Comparison of ENCODE assay signal across 8 mouse cellular contexts in the genomic region with DNA sequence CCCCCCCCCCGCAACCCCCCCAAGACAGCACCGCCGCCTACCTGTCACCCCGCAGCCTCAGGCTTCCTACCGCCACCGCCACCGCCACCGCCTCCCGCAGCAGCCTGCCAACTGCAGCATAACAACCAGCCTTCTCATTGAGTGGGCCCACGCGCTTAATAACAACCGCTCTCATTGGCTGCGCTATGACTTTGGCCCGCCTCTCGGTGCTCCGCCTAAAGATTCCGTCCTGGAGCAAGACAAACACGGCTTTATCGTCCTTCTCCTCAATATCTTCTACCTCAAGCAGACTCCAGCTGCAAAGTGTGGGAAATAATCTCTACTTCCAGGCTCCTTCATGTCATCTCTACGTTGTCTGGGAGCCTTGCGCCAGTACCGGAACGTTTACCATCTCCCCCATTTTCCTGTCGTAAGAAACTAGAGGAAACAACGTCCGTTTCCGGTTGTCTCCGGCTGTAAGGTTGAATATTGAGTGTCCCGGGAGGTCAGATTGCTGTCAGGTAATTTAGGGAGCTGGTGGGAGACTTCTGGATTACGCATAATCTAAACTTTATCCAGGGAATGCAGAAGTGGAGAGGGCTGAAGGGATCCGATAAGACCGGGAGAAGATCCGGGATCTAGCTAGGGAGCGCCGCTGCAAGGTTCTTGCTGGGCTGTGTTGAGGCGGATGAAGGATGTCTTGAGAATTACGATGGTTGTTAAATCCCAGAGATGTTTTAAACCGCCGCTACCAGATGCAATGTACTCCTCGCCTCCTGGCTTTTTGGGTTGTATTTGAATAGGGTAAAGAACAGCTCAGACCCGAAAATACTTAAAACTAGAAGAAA. TPM values are rescaled to one million over a fixed set of nuclear protein-coding genes. Genes with fewer than 3 reads are reported as not detected.
DNase-seq lines count a peak whose midpoint lies in the region; ATAC-seq and TF ChIP-seq lines count a peak whose summit lies in the region.

A gene (minus strand): TSS at position 153 of the 827 bp plus-strand sequence.
A gene (plus strand): TSS at position 214 of the 827 bp plus-strand sequence.

- peak within 1 kb of the TSS; percentile 63 for H3K9ac ChIP-seq in hindbrain, postnatal 0 days (replicated peaks; ENCODE audit: low read length)

- peak; percentile 99 for ATAC-seq in hindbrain, postnatal 0 days
- peak; percentile 100 for ATAC-seq in megakaryocyte, adult 5-6 weeks (ENCODE audit: poor library complexity, severe bottlenecking)

- no peaks in the 10 kb centered on the region for H3K9me3 ChIP-seq in hindbrain, postnatal 0 days (ENCODE audit: low read length)

- H3K4me1 ChIP-seq in hindbrain, postnatal 0 days (ENCODE audit: insufficient read depth, low read length) = peaks cover 6% of the 10 kb centered on the region

- TF ChIP-seq CTCF in hindbrain, postnatal 0 days (IDR thresholded peaks at IDR 0.05; ENCODE audit: low read depth) = peak; percentile 13; the same call in 1 of the 2 replicates
- TF ChIP-seq CTCF in left cerebral cortex, adult 2 months (IDR thresholded peaks at IDR 0.05) = no peak; the same call in 1 of the 2 replicates

- peak within 1 kb of the TSS; percentile 48 for H3K4me3 ChIP-seq in hindbrain, postnatal 0 days (ENCODE audit: low read length)
- peak within 1 kb of the TSS; percentile 88 for H3K4me3 ChIP-seq in left cerebral cortex, adult 2 months

- H3K27me3 ChIP-seq in hindbrain, postnatal 0 days (ENCODE audit: insufficient read depth, low read length) = no peaks in the 10 kb centered on the region

- WGBS in hindbrain, postnatal 0 days = under 1% methylated on average over 41 of the region's 41 CpGs

- peak within 1 kb of the TSS; percentile 86 for H3K4me2 ChIP-seq in hindbrain, postnatal 0 days (ENCODE audit: low read depth, low read length)

- H3K36me3 ChIP-seq in hindbrain, postnatal 0 days (ENCODE audit: insufficient read depth, low read length) = no peaks in the 10 kb centered on the region

- intact Hi-C loops in left cerebral cortex, adult 2 months (cut with DNase I) = loop anchor here (2.0 to 10.0 kb wide), 2 partner anchors 66 to 1182 kb away; a partner anchor contains a TSS

- DNase-seq in T-cell, adult 2 months (ENCODE audit: low spot score) = peak; percentile 90
- peak; percentile 92 for DNase-seq in cerebellum, postnatal 36 days
- peak; percentile 89 for DNase-seq in gastrocnemius, adult 18-20 months (ENCODE audit: low spot score)
- DNase-seq in hindbrain, postnatal 0 days (ENCODE audit: low spot score) = peak; percentile 95
- DNase-seq in left cerebral cortex, adult 2 months (ENCODE audit: extremely low spot score in 1 of 2, low spot score in 2 of 2) = peak; percentile 87 to 88
- peak; percentile 93 for DNase-seq in right cerebral cortex, adult 2 months (ENCODE audit: low spot score in 2 of 2)
- DNase-seq in urinary bladder, postnatal 14 days (ENCODE audit: low spot score) = peak; percentile 87

- peak within 1 kb of the TSS; percentile 91 for H3K27ac ChIP-seq in hindbrain, postnatal 0 days
- peak within 1 kb of the TSS; percentile 99 for H3K27ac ChIP-seq in left cerebral cortex, adult 2 months

RNA-seq across cellular contexts. Expression of the first gene that starts in this region (rescaled TPM):
- total RNA-seq in gastrocnemius, adult 18-20 months (2021) = 10 to 100 TPM in 1 of 2 experiments, 1 to 10 TPM in 1; 9.5 to 12.4 TPM
- total RNA-seq in hindbrain, postnatal 0 days (2014; rRNA removed) = 13.4 and 16.3 TPM in 2 replicates
- 11.1 and 12.3 TPM in 2 replicates for polyA plus RNA-seq in hindbrain, postnatal 0 days (2015; fragmentation: Nextera tagmentation; extraction: Ambion mirVana)
- 100 to 1,000 TPM; 133 to 146 TPM for total RNA-seq in left cerebral cortex, adult 2 months (2021)
- 12.5 and 13.0 TPM in 2 replicates for total RNA-seq in megakaryocyte, adult 5-6 weeks (2015)
- total RNA-seq in megakaryocyte, adult 5-6 weeks (2017) = 14.6 and 23.1 TPM in 2 replicates

RNA-seq across cellular contexts. Expression of the second gene that starts in this region (rescaled TPM):
- total RNA-seq in gastrocnemius, adult 18-20 months (2021) = 100 to 1,000 TPM; 166 to 200 TPM
- 41.2 and 54.6 TPM in 2 replicates for total RNA-seq in hindbrain, postnatal 0 days (2014; rRNA removed)
- polyA plus RNA-seq in hindbrain, postnatal 0 days (2015; fragmentation: Nextera tagmentation; extraction: Ambion mirVana) = 232 and 246 TPM in 2 replicates
- total RNA-seq in left cerebral cortex, adult 2 months (2021) = 100 to 1,000 TPM; 109 to 114 TPM
- 147 and 149 TPM in 2 replicates for total RNA-seq in megakaryocyte, adult 5-6 weeks (2015)
- total RNA-seq in megakaryocyte, adult 5-6 weeks (2017) = 84.0 and 115 TPM in 2 replicates

Comparison
In these comparisons a context has a peak if more than half of its experiments do, and no peak if none do; other contexts are left out.
1. Peak in every context shown above with its lines: DNase-seq, ATAC-seq, H3K4me3 ChIP-seq and H3K27ac ChIP-seq.